Mouse (Mus musculus) hindbrain, embryonic 14.5 days (tissue): ENCODE data around the gene Ptafr. TPM values are rescaled to one million over a fixed set of nuclear protein-coding genes. Genes with fewer than 3 reads are reported as not detected.
"Not testable (repeated sequence)": the region's sequence is repeated elsewhere in the genome, so short reads cannot be mapped to it uniquely, and the experiment has no call there.

Experiments
- ATAC-seq: fragments of 200-750 bp; cut with Nextera tagmentation; 2 replicates; pipeline ENCODE4 v1.8.0; 2017; ENCODE audit warnings: moderate number of reproducible peaks, mild to moderate bottlenecking, moderate TSS enrichment, moderate library complexity; ENCODE audit not compliant: low FRiP score
- DNase-seq: peaks from one replicate; pipeline ENCODE4 v3.0.0-alpha.2; 2015; ENCODE audit warnings: low spot score
- H3K27ac ChIP-seq: fragments of 300-500 bp; sonication (generic); 2 replicates; pipeline ENCODE4 v1.5.1; 2014; ENCODE audit warnings: mild to moderate bottlenecking, moderate library complexity
- H3K27me3 ChIP-seq: fragments of 300-500 bp; sonication (generic); 2 replicates; pipeline ENCODE4 v1.6.1; 2014; ENCODE audit warnings: mild to moderate bottlenecking, low read length, mixed read lengths; ENCODE audit not compliant: control insufficient read depth, insufficient read depth
- H3K36me3 ChIP-seq: fragments of 300-500 bp; sonication (generic); replicated peaks from 2 replicates; pipeline ENCODE4 v1.6.1; 2014; ENCODE audit not compliant: control insufficient read depth, insufficient read depth
- H3K4me1 ChIP-seq: fragments of 300-500 bp; sonication (generic); replicated peaks from 2 replicates; pipeline ENCODE4 v1.6.1; 2014; ENCODE audit warnings: antibody characterized with exemption, low read length, mixed read lengths; ENCODE audit not compliant: control insufficient read depth, insufficient read depth
- H3K4me2 ChIP-seq: fragments of 300-500 bp; sonication (generic); replicated peaks from 2 replicates; pipeline ENCODE4 v1.6.1; 2014; ENCODE audit warnings: mild to moderate bottlenecking, moderate library complexity
- H3K4me3 ChIP-seq: fragments of 300-500 bp; sonication (generic); replicated peaks from 2 replicates; pipeline ENCODE4 v1.5.1; 2014; ENCODE audit warnings: mild to moderate bottlenecking, low read length
- H3K9ac ChIP-seq: fragments of 300-500 bp; sonication (generic); 2 replicates; pipeline ENCODE4 v1.6.1; 2014
- H3K9me3 ChIP-seq: fragments of 300-500 bp; sonication (generic); 2 replicates; pipeline ENCODE4 v1.6.1; 2016; ENCODE audit warnings: low read length; ENCODE audit not compliant: control insufficient read depth
- WGBS: fragments of 180-500 bp; shearing (Covaris S2); extraction: QIAGEN DNeasy Blood & Tissue Kit; methylation state at CpG from one replicate; pipeline ENCODE4 v1.1.7; 2014; 5-methylcytosine and 5-hydroxymethylcytosine counted together
- polyA plus RNA-seq: library from polyadenylated mRNA; unstranded; fragments of >200 nt; fragmentation: Nextera tagmentation; extraction: Ambion mirVana; gene quantifications from 2 replicates; pipeline ENCODE4 v1.2.1, GENCODE M21; 2014

The Ptafr gene
- polyA plus RNA-seq, 1 experiment from 2014 or later: 0.67 TPM

DNA sequence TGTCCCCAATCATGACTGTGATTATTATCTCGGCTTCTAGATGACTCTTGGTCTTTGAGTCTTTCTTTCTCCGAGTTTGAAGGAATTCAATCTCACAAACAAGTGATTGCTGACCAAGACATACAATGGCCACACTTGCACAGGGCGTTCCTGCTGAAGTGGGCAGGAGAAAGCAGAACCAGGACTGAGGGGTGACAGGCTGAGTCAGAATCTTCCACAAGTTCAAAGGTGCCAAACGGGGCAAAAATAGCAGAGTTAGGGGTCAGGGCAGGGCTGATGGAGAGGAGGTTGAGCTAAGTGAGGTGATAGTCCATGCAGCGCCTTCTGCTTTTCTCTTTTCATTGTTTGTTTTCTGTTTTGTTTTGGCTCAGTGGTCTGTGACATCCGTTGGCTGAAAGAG, 36.6 kb downstream of the Ptafr start:
- 78% methylated on average over 6 of the region's 6 CpGs for WGBS
- ATAC-seq: no peak

DNA sequence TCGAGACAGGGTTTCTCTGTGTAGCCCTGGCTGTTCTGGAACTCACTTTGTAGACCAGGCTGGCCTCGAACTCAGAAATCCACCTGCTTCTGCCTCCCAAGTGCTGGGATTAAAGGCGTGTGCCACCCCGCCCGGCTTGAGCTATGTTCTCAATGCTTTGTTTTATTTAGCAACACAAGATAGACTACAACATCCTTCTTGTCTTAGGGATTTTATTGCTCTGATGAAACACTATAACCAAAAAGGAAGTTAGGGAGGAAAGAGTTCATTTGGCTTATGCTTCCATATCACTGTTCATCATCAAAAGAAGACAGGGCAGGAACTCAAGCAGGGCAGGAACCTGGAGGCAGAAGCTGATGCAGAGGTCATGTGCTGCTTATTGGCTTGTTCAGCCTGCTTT, 37.4 kb downstream of the Ptafr start:
- H3K27ac ChIP-seq, H3K4me1 ChIP-seq, H3K27me3 ChIP-seq, ATAC-seq, H3K4me3 ChIP-seq, H3K36me3 ChIP-seq, H3K9ac ChIP-seq, DNase-seq, H3K9me3 ChIP-seq, H3K4me2 ChIP-seq: not testable (repeated sequence)
- WGBS: 95% methylated on average over 4 of the region's 5 CpGs

More for the DNA sequence above, 36.6 kb downstream of the Ptafr start:
- no peaks in the 10 kb centered on the region for H3K27me3 ChIP-seq
- no peak overlapping the region for H3K27ac ChIP-seq
- H3K36me3 ChIP-seq: no peaks in the 10 kb centered on the region
- no peak overlapping the region for H3K9ac ChIP-seq
- DNase-seq: no peak
- no peaks in the 10 kb centered on the region for H3K4me1 ChIP-seq
- H3K9me3 ChIP-seq: no peaks in the 10 kb centered on the region
- H3K4me2 ChIP-seq: no peak overlapping the region
- H3K4me3 ChIP-seq: no peak overlapping the region

DNA sequence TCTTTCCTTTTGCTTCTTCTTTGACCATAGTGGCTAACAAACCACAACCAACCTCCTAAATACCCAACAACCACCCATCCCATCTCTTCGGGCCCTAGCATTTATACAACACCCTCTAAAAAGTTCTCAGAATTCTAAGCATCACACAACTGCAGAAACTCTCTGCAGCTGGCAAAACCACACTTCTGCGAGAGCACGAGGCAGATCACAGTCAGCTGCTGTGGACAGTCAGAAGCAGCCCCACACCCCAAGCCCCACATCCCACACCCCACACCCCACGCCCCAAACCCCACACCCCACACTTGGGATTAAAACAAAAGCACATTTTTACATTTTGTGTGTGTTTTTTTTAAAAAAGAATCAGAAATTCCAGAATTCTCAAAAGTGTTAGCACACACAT, 39.6 kb downstream of the Ptafr start:
- ATAC-seq (no peak), DNase-seq (no peak)
- 86% methylated on average over 4 of the region's 4 CpGs for WGBS
- no peaks in the 10 kb centered on the region for H3K9me3 ChIP-seq
- no peaks in the 10 kb centered on the region for H3K27me3 ChIP-seq
- no peak overlapping the region for H3K4me3 ChIP-seq
- H3K4me1 ChIP-seq: no peaks in the 10 kb centered on the region
- H3K9ac ChIP-seq: no peak overlapping the region
- no peak overlapping the region for H3K4me2 ChIP-seq
- no peaks in the 10 kb centered on the region for H3K36me3 ChIP-seq
- H3K27ac ChIP-seq: no peak overlapping the region

GRCm38 (mm10) chr4:132605816-132606215, 41.9 kb downstream of the Ptafr start:
- DNase-seq: no peak
- Histone ChIP-seq H3K9me3 (no peaks in the 10 kb centered on the region), H3K27ac (no peak overlapping the region), H3K4me2 (no peak overlapping the region), H3K4me1 (no peaks in the 10 kb centered on the region), H3K4me3 (no peak overlapping the region), H3K36me3 (no peaks in the 10 kb centered on the region), H3K9ac (no peak overlapping the region), H3K27me3 (no peaks in the 10 kb centered on the region)
- WGBS: 82% methylated on average over 5 of the region's 5 CpGs
- no peak for ATAC-seq

DNA sequence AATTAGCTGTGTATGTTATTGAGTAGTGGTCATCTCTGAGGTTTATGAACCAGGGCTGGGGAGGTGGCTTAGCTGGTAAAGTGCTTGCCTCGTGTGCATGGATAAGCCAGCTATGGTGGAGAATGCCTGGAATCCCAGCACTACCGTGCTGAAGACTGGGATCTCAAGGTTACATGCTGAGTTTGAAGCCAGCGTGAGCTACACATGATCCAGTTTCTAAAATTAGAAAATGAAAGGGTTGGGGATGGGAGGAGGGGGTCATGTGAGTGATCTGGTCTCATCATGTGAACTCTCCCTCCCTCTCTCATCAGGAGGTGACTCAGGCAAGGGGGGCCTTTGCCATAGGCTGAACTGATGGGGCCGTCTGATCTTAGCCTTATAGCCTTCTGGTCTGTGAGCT, 44.3 kb downstream of the Ptafr start:
- Histone ChIP-seq H3K9ac (no peak overlapping the region), H3K4me2 (no peak overlapping the region)
- WGBS: 59% methylated on average over 4 of the region's 4 CpGs

GRCm38 (mm10) chr4:132610301-132610984, 46.6 kb downstream of the Ptafr start:
- Histone ChIP-seq H3K36me3 (no peaks in the 10 kb centered on the region), H3K27ac (no peak overlapping the region), H3K27me3 (no peaks in the 10 kb centered on the region), H3K9me3 (no peaks in the 10 kb centered on the region), H3K9ac (no peak overlapping the region), H3K4me2 (no peak overlapping the region), H3K4me3 (no peak overlapping the region), H3K4me1 (no peaks in the 10 kb centered on the region)
- no peak for ATAC-seq
- 86% methylated on average over 3 of the region's 3 CpGs for WGBS
- DNase-seq: no peak

More for the DNA sequence above, 44.3 kb downstream of the Ptafr start:
- no peak overlapping the region for H3K4me3 ChIP-seq
- no peaks in the 10 kb centered on the region for H3K4me1 ChIP-seq
- no peaks in the 10 kb centered on the region for H3K27me3 ChIP-seq
- DNase-seq (no peak), ATAC-seq (no peak)
- H3K27ac ChIP-seq: no peak overlapping the region
- no peaks in the 10 kb centered on the region for H3K36me3 ChIP-seq
- no peaks in the 10 kb centered on the region for H3K9me3 ChIP-seq

DNA sequence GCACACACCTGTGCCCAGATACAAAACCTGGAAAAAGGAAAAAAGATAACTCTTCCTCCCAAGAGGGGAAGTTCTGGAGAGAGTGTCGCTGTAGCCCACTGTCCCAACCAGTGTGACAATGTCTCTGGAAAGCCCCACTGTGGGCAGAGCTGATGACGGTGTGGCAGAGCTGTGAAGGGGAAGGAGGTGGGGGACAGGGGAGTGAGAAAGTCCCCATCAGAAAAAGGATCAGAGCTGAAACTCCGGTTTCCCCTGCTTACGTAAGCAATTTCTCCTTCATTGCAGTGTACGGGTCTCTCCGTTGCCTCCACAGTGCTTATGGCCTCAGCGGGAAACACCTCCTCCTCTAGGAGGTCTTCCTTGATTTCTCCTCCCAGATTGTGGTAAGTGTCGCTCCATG, 47.5 kb downstream of the Ptafr start:
- no peaks in the 10 kb centered on the region for H3K4me1 ChIP-seq
- 86% methylated on average over 8 of the region's 8 CpGs for WGBS
- no peak overlapping the region for H3K4me3 ChIP-seq
- DNase-seq (no peak), ATAC-seq (no peak)
- H3K27me3 ChIP-seq: no peaks in the 10 kb centered on the region
- no peak overlapping the region for H3K4me2 ChIP-seq
- H3K27ac ChIP-seq: no peak overlapping the region
- no peak overlapping the region for H3K9ac ChIP-seq
- H3K36me3 ChIP-seq: no peaks in the 10 kb centered on the region
- H3K9me3 ChIP-seq: no peaks in the 10 kb centered on the region

GRCm38 (mm10) chr4:132617873-132618272, 54.0 kb downstream of the Ptafr start:
- Histone ChIP-seq H3K4me2 (no peak overlapping the region), H3K9ac (no peak overlapping the region), H3K9me3 (no peaks in the 10 kb centered on the region), H3K27ac (no peak overlapping the region), H3K36me3 (no peaks in the 10 kb centered on the region), H3K4me3 (no peak overlapping the region), H3K4me1 (no peaks in the 10 kb centered on the region), H3K27me3 (no peaks in the 10 kb centered on the region)
- ATAC-seq: no peak
- 88% methylated on average over 6 of the region's 6 CpGs for WGBS
- no peak for DNase-seq

DNA sequence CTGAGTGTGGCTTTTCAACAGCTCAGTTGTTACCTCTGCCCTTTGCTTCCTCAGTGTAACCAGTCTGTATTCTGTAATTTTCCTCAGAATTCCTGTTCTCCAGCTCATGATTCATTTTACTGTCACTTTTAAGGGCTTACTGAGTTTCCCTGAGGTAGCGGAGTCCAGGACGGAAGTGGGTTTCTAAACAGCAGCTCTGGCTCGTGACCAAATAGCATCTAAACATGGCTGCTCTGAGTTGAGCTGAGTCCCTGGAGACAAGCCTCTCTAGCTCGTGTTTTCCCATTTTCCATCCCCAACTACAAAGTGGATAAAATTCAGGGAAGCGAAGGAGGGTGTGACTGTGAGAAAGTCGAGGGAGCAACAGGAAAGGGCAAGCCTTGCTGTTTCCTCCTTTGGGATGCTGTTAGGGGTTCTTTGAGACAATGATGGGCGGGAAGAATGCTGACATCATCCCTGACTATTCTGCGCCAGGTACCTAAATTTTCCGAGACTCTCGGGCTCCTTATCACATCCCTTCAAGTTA, 55.0 kb downstream of the Ptafr start:
- Histone ChIP-seq H3K36me3 (no peaks in the 10 kb centered on the region), H3K4me3 (no peak overlapping the region), H3K4me2 (no peak overlapping the region), H3K9ac (no peak overlapping the region), H3K27me3 (no peaks in the 10 kb centered on the region), H3K4me1 (no peaks in the 10 kb centered on the region), H3K9me3 (no peaks in the 10 kb centered on the region), H3K27ac (no peak overlapping the region)
- ATAC-seq (no peak), DNase-seq (no peak)
- WGBS: 88% methylated on average over 10 of the region's 10 CpGs

- DNase-seq (no peak), ATAC-seq (no peak)
- no peaks in the 10 kb centered on the region for H3K36me3 ChIP-seq
- H3K4me3 ChIP-seq: no peak overlapping the region
- H3K27ac ChIP-seq: no peak overlapping the region
- no peak overlapping the region for H3K9ac ChIP-seq
- no peak overlapping the region for H3K4me2 ChIP-seq
- H3K9me3 ChIP-seq: no peaks in the 10 kb centered on the region
- no peaks in the 10 kb centered on the region for H3K27me3 ChIP-seq
- 86% methylated on average over 4 of the region's 4 CpGs for WGBS
- no peaks in the 10 kb centered on the region for H3K4me1 ChIP-seq
These were observed 56.3 kb downstream of the Ptafr start for GRCm38 (mm10) chr4:132620134-132620533.
